Mouse (Mus musculus) brain, embryonic 18.5 days (tissue): Measurements from ENCODE around the gene Sept9.

Experiments used
- DNase-seq: peaks from one replicate; pipeline ENCODE4 v3.0.0-alpha.2; 2012; ENCODE audit warnings: low read depth, low spot score

Gene Sept9

DNA sequence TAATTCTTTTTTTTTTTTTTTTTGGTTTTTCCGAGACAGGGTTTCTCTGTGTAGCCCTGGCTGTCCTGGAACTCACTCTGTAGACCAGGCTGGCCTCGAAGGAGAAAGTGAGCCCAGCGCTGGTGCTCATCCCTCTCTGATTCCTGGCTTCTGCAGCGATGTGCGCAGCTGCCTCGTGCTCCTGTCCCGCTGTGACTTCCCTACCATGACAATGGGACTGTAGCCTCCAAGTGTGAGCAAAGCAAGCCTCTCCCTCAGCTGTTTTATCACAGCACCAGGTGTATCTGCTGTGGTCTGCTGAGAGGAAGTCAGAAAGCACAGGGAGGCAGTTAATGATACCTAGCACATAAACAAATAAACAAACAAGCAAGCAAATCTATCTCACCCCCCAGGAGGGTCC lies 204.3 kb downstream of the Sept9 start:
- DNase-seq, result no peak

DNA sequence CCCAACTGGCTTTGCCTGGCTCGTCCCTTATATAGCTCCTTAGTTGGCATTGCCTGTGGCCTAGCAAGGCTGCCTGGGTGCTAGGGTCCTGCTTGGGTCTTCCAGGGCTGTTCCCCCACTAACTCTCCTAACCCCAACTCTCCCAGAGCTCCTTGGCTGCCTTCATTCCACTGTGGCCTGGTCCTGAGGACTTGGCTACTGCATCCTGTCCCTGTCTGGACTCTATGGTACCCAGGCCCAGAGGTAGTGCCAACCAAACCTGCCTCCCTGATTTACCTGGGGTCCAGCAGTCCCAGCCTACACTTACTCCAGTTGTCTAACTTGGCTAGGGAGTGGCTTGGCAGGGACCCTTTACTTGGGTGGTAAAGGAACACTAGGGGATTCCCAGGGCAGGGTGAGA lies 207.2 kb downstream of the Sept9 start:
- no peak for DNase-seq

DNA sequence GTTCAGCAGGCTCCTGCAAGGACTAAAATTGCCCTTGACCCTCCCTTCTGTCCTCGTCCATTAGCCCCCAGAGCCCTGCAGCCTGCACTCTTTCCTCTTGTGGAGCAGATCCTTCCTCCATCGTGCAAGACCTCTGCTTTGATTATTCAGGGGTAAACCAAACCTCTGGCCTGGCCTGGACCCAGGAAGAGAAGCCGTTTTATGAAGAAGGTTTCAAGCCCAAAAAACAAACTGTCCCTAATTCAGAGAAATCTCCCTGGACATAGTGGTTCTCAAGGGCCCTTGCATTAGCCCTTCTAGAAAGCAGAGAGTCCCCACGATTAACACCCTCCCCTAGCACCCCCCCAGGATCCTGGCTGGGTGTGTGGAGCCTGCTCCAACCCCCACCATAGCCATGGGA lies 207.7 kb downstream of the Sept9 start:
- no peak for DNase-seq

DNA sequence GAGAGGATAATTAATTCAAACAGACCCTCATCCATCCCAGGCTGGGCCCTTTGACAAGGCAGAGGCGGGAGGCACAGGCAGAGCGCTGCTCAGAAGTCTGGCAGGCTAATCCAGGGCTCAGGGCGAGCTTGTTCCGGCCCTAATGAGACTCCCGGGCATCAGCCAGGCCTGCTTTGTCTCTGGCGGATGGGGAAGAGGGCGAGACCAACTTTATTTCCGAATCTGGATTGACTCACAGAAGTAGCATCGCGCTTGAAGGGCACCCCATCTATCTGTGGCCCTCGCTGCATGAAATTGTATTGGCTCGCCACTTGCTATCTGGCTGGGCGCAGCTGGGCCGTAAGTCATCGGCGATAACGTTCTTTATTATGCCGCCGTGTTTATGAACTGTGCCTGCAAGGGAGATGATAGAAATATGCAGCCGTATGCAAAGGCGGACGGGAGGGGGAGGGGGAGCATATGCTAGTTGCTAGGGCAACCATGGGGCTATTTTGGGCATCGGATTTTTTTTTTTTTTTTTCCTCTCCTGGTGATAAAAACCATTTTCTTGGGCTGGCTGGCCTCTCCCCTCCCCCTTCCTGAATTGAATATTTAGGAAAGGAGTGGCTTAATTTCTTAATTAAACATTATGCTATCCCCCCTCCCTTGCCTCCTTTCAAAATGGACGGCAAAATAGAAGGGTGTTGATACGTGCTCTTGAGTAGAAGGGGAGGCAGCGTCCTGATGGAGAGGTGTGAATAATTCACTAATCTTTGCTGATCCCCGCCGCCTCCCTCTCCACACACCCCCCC lies 208.4 kb downstream of the Sept9 start:
- DNase-seq, result peak; percentile 86

DNA sequence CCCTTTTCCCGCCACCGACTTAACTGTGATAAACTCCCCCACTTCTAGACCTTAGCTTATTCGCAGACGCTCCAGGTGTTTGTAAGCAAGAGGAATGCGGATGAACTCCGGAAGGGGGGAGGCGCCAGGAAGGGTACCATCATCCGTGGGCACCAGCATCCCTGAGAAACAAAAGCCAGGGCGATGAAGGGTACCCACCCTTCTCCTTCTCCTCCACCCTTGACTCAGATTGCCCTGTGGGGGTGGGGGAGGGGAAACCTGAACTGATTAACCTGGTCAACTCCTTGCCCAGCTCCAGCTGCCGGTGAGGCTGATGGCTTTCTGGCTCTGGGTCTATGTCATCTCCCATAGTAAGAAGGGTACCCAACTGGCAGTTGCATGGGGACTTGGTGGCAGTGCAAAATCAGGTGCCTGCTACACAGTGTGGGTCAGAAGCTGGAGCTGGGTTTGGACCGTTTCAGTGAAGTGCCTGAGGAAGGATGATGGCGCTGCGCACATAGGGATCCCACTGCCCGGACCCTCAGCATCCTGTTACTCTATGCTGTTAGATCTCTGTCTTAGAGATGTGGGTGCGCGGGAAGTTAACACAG lies 209.1 kb downstream of the Sept9 start:
- DNase-seq, result no peak

DNA sequence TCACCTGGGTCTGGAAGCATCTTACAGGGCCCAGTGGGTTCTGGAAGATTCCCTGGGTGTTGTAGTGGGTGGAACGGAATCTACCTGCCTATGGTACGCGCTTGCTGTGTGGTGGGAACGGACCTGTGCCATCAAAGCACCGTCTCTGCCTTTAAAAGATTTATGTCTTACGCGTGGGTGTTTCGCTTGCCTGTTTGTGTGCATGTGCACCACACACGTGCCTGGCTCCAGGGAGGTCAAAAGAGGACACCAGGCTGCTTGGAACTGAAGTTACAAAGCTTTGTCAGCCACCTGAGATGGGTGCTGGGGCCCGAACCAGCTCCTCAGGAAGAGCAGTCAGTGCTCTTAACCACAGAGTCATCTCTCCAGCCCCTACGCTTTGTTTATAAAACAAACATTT lies 209.9 kb downstream of the Sept9 start:
- no peak for DNase-seq

DNA sequence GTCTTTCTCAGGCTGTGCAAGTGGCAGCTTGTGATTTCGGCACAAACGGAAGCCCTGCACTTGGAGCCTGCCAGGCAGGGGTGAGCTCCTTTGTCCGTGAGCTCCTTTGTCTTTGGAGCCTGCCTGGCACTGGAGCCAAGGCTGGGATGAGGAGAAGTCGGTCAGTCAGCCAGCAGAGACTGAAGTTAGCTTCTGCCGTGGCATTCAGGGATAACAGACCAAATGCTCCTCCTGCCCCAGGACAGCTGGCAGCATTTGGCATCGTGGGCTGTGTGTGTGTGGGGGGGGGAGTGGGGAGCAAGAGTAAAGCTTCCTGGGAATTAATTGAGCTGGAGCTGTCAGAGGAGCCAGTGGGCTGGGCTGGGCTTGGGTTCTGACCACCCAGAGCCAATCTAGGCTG lies 210.6 kb downstream of the Sept9 start:
- no peak for DNase-seq

DNA sequence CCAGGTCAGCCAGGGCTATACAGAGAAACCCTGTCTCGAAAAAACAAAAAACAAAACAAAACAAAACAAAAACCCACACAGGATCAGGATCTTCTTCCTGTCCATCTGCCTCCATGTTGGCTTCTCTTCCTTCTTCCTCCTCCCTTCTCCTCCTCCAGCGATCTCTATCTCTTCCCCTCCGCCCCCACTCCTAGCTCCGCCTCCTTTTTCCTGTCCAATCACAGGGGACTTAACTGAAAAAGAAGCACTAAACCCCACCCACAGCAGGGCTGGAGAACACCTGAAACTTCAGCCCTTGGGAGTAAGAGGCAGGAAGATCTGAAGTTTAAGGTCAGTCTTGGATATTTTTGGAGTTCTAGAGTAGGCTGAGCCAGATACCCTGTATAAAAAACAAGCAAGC lies 212.2 kb downstream of the Sept9 start:
- DNase-seq, result no peak
